Mouse (Mus musculus) intestine, postnatal 0 days (tissue): ENCODE results near the gene Ttc23. TPM values are rescaled to one million over a fixed set of nuclear protein-coding genes. Genes with fewer than 3 reads are reported as not detected.

Source experiments
- ATAC-seq: fragments of 200-750 bp; cut with Nextera tagmentation; 2 replicates; pipeline ENCODE4 v1.8.0; 2017; ENCODE audit warnings: mild to moderate bottlenecking, moderate TSS enrichment, moderate library complexity
- H3K27ac ChIP-seq: fragments of 300-500 bp; sonication (generic); 2 replicates; pipeline ENCODE4 v1.5.1; 2014; ENCODE audit warnings: mild to moderate bottlenecking, low read depth, low read length, moderate library complexity
- H3K27me3 ChIP-seq: fragments of 300-500 bp; sonication (generic); replicated peaks from 2 replicates; pipeline ENCODE4 v1.6.1; 2014; ENCODE audit warnings: low read length, mixed read lengths; ENCODE audit not compliant: control insufficient read depth, insufficient read depth
- H3K36me3 ChIP-seq: fragments of 300-500 bp; sonication (generic); 2 replicates; pipeline ENCODE4 v1.6.1; 2014; ENCODE audit warnings: mild to moderate bottlenecking, moderate library complexity; ENCODE audit not compliant: control insufficient read depth, insufficient read depth
- H3K4me1 ChIP-seq: fragments of 300-500 bp; sonication (generic); replicated peaks from 2 replicates; pipeline ENCODE4 v1.6.1; 2014; ENCODE audit warnings: antibody characterized with exemption, low read length, mixed read lengths; ENCODE audit not compliant: control insufficient read depth, insufficient read depth
- H3K4me2 ChIP-seq: fragments of 300-500 bp; sonication (generic); replicated peaks from 2 replicates; pipeline ENCODE4 v1.6.1; 2014; ENCODE audit warnings: low read depth, mild to moderate bottlenecking, moderate library complexity
- H3K4me3 ChIP-seq: fragments of 300-500 bp; sonication (generic); 2 replicates; pipeline ENCODE4 v1.5.1; 2014; ENCODE audit warnings: low read depth, low read length
- H3K9ac ChIP-seq: fragments of 300-500 bp; sonication (generic); 2 replicates; pipeline ENCODE4 v1.6.1; 2014; ENCODE audit warnings: mild to moderate bottlenecking, low read depth, low read length
- H3K9me3 ChIP-seq: fragments of 300-500 bp; sonication (generic); 2 replicates; pipeline ENCODE4 v1.6.1; 2016; ENCODE audit warnings: mixed run types; ENCODE audit not compliant: control insufficient read depth
- CTCF ChIP-seq: sonication (generic); IDR thresholded peaks from 2 replicates; pipeline ENCODE4 v1.5.1; 2016; ENCODE audit warnings: low read depth, mild to moderate bottlenecking, control low read depth, antibody characterized with exemption, moderate library complexity
- WGBS: fragments of 180-500 bp; shearing (Covaris S2); extraction: QIAGEN DNeasy Blood & Tissue Kit; methylation state at CpG from one replicate; pipeline ENCODE4 v1.1.7; 2014; 5-methylcytosine and 5-hydroxymethylcytosine counted together
- polyA plus RNA-seq: library from polyadenylated mRNA; unstranded; fragments of >200 nt; fragmentation: Nextera tagmentation; extraction: Ambion mirVana; gene quantifications from 2 replicates; pipeline ENCODE4 v1.2.1, GENCODE M21; 2015

Ttc23 gene
- polyA plus RNA-seq, 1 experiment from 2014 or later: 8.6 TPM

GRCm38 (mm10) chr7:67613795-67614463, 33.3 kb upstream of the Ttc23 start:
- Histone ChIP-seq H3K4me2 (no peak overlapping the region), H3K27me3 (no peaks in the 10 kb centered on the region), H3K27ac (no peak overlapping the region), H3K36me3 (no peaks in the 10 kb centered on the region; the same call in 1 of the 2 replicates), H3K4me3 (no peak overlapping the region), H3K9ac (no peak overlapping the region), H3K4me1 (no peaks in the 10 kb centered on the region), H3K9me3 (no peaks in the 10 kb centered on the region)
- TF ChIP-seq CTCF: no peak
- 74% methylated on average over 10 of the region's 10 CpGs for WGBS
- no peak for ATAC-seq

GRCm38 (mm10) chr7:67614464-67614861, 32.7 kb upstream of the Ttc23 start:
- Histone ChIP-seq H3K9ac (no peak overlapping the region), H3K4me1 (no peaks in the 10 kb centered on the region), H3K4me3 (no peak overlapping the region), H3K4me2 (no peak overlapping the region), H3K36me3 (no peaks in the 10 kb centered on the region; the same call in 1 of the 2 replicates), H3K27me3 (no peaks in the 10 kb centered on the region), H3K27ac (no peak overlapping the region), H3K9me3 (no peaks in the 10 kb centered on the region)
- TF ChIP-seq CTCF: no peak
- WGBS: 89% methylated on average over 7 of the region's 7 CpGs
- no peak for ATAC-seq

GRCm38 (mm10) chr7:67616890-67617289, 30.3 kb upstream of the Ttc23 start:
- Histone ChIP-seq H3K36me3 (no peaks in the 10 kb centered on the region; the same call in 1 of the 2 replicates), H3K9me3 (no peaks in the 10 kb centered on the region), H3K9ac (no peak overlapping the region), H3K4me2 (no peak overlapping the region), H3K27me3 (no peaks in the 10 kb centered on the region), H3K4me3 (no peak overlapping the region), H3K27ac (no peak overlapping the region), H3K4me1 (no peaks in the 10 kb centered on the region)
- 75% methylated on average over 4 of the region's 4 CpGs for WGBS
- no peak for ATAC-seq
- TF ChIP-seq CTCF: no peak

GRCm38 (mm10) chr7:67617646-67618045, 29.6 kb upstream of the Ttc23 start:
- no peaks in the 10 kb centered on the region for H3K27me3 ChIP-seq
- H3K27ac ChIP-seq: no peak overlapping the region
- ATAC-seq: no peak
- no peaks in the 10 kb centered on the region; the same call in 1 of the 2 replicates for H3K36me3 ChIP-seq
- no peak overlapping the region for H3K9ac ChIP-seq
- H3K9me3 ChIP-seq: no peaks in the 10 kb centered on the region
- no peaks in the 10 kb centered on the region for H3K4me1 ChIP-seq
- H3K4me2 ChIP-seq: no peak overlapping the region
- no peak overlapping the region for H3K4me3 ChIP-seq
- WGBS: 95% methylated on average over 10 of the region's 10 CpGs
- TF ChIP-seq CTCF: no peak

- ATAC-seq: no peak
- H3K36me3 ChIP-seq: no peaks in the 10 kb centered on the region; the same call in 1 of the 2 replicates
- H3K27me3 ChIP-seq: no peaks in the 10 kb centered on the region
- no peak overlapping the region for H3K4me3 ChIP-seq
- H3K27ac ChIP-seq: no peak overlapping the region
- TF ChIP-seq CTCF: no peak
- H3K4me1 ChIP-seq: no peaks in the 10 kb centered on the region
- no peaks in the 10 kb centered on the region for H3K9me3 ChIP-seq
- no peak overlapping the region for H3K4me2 ChIP-seq
- H3K9ac ChIP-seq: no peak overlapping the region
- WGBS: 86% methylated on average over 3 of the region's 3 CpGs
Measured at GRCm38 (mm10) chr7:67618316-67618715, 28.9 kb upstream of the Ttc23 start.

- TF ChIP-seq CTCF: peak; percentile 58
- WGBS: 80% methylated on average over 4 of the region's 4 CpGs
- H3K36me3 ChIP-seq: no peaks in the 10 kb centered on the region; the same call in 1 of the 2 replicates
- H3K9ac ChIP-seq: no peak overlapping the region
- H3K9me3 ChIP-seq: no peaks in the 10 kb centered on the region
- no peaks in the 10 kb centered on the region for H3K27me3 ChIP-seq
- ATAC-seq: no peak
- H3K4me2 ChIP-seq: no peak overlapping the region
- no peak overlapping the region for H3K27ac ChIP-seq
- no peaks in the 10 kb centered on the region for H3K4me1 ChIP-seq
- H3K4me3 ChIP-seq: no peak overlapping the region
Measured at GRCm38 (mm10) chr7:67619836-67620235, 27.4 kb upstream of the Ttc23 start.

- 62% methylated on average over 3 of the region's 3 CpGs for WGBS
- Histone ChIP-seq H3K4me3 (no peak overlapping the region), H3K9ac (no peak overlapping the region), H3K27me3 (no peaks in the 10 kb centered on the region), H3K4me1 (no peaks in the 10 kb centered on the region), H3K4me2 (no peak overlapping the region), H3K27ac (no peak overlapping the region), H3K36me3 (peaks cover 3% of the 10 kb centered on the region; the same call in 1 of the 2 replicates), H3K9me3 (no peaks in the 10 kb centered on the region)
- no peak for ATAC-seq
- no peak for TF ChIP-seq CTCF
Measured at GRCm38 (mm10) chr7:67622151-67622550, 25.1 kb upstream of the Ttc23 start.
